Mouse (Mus musculus) testis, adult 2 months (tissue): Measurements from ENCODE around the gene Klf7.

ENCODE experiments used
- CTCF ChIP-seq: fragments of 200-500 bp; IDR thresholded peaks from 2 replicates; pipeline ENCODE4 v1.5.1; 2012; ENCODE audit warnings: low read depth, mild to moderate bottlenecking, inconsistent platforms, low read length, moderate library complexity; ENCODE audit not compliant: control insufficient read depth, insufficient read depth, insufficient replicate concordance
- POLR2A ChIP-seq: fragments of 200-500 bp; IDR thresholded peaks from 2 replicates; pipeline ENCODE4 v1.6.1; 2012; ENCODE audit warnings: low read depth, mild to moderate bottlenecking, inconsistent platforms, low read length, moderate library complexity; ENCODE audit not compliant: control insufficient read depth

- TF ChIP-seq CTCF (no peak), POLR2A (no peak)
Measured at GRCm38 (mm10) chr1:64122466-64122830, 366 bp upstream of the Klf7 start.
